In genomic region chr9:32508648-32509047, GRCm38 (mm10) we compare ENCODE assay signal across 8 mouse cellular contexts. TPM values are rescaled to one million over a fixed set of nuclear protein-coding genes. Genes with fewer than 3 reads are reported as not detected.
DNase-seq lines count a peak whose midpoint lies in the region; ATAC-seq and TF ChIP-seq lines count a peak whose summit lies in the region.
"Had no signal": no experiment of that assay in that cellular context is flagged by ENCODE, and none has a peak within 500 bp of the region (broad histone marks: within the 10 kb centered on the region; RNA-seq: fewer than 3 reads in every experiment).

No protein-coding gene starts in this region.

- H3K9me3 ChIP-seq in forebrain, embryonic 12.5 days: no peaks in the 10 kb centered on the region
- H3K9me3 ChIP-seq: midbrain, embryonic 10.5 days had no signal

- H3K4me2 ChIP-seq in forebrain, embryonic 12.5 days: no peak overlapping the region

- peak; percentile 64 to 73 for DNase-seq in lung, adult 18-20 months
- DNase-seq in lung, adult 2 months: no peak
- peak; percentile 43 for DNase-seq in heart, postnatal 25 days (ENCODE audit: low spot score)
- DNase-seq in lung, postnatal 10 days: peak; percentile 49
- peak; percentile 55 to 59 for DNase-seq in thymus, postnatal 10 days (ENCODE audit: low spot score in 2 of 2)
- no peak for DNase-seq in frontal cortex, postnatal 36 days (ENCODE audit: low spot score in 2 of 2)

- no peaks in the 10 kb centered on the region for H3K27me3 ChIP-seq in forebrain, embryonic 12.5 days

- H3K36me3 ChIP-seq in forebrain, embryonic 12.5 days (replicated peaks): no peaks in the 10 kb centered on the region
- H3K36me3 ChIP-seq: midbrain, embryonic 10.5 days had no signal

- TF ChIP-seq POLR2A in lung, adult 2 months (IDR thresholded peaks at IDR 0.05; ENCODE audit: borderline replicate concordance, extremely low read depth, low read depth, low read length): no peak

- intact Hi-C loops in heart, postnatal 25 days (cut with DNase I): no loop called here

- no peak for ATAC-seq in forebrain, embryonic 12.5 days (ENCODE audit: low FRiP score)

- H3K4me1 ChIP-seq in lung, adult 2 months (ENCODE audit: control insufficient read depth, insufficient read depth, low read length): peaks cover 30% of the 10 kb centered on the region
- H3K4me1 ChIP-seq in forebrain, embryonic 12.5 days: no peaks in the 10 kb centered on the region

- 42% methylated on average over 2 of the region's 2 CpGs for WGBS in lung, adult 2 months
- 81% methylated on average over 2 of the region's 2 CpGs for WGBS in forebrain, embryonic 12.5 days

- TF ChIP-seq CTCF in lung, adult 2 months (IDR thresholded peaks at IDR 0.05; ENCODE audit: insufficient read depth, low read length): no peak

- H3K9ac ChIP-seq in forebrain, embryonic 12.5 days: no peak overlapping the region

- H3K27ac ChIP-seq in forebrain, embryonic 12.5 days: no peak overlapping the region
- H3K27ac ChIP-seq: midbrain, embryonic 10.5 days had no signal

- no peak overlapping the region for H3K4me3 ChIP-seq in lung, adult 2 months (replicated peaks; ENCODE audit: extremely low read depth, low read depth, low read length)
- no peak overlapping the region for H3K4me3 ChIP-seq in forebrain, embryonic 12.5 days (replicated peaks)
- H3K4me3 ChIP-seq: midbrain, embryonic 10.5 days had no signal

RNA-seq across cellular contexts. Expression of gene Fli1, which starts 34.0 kb away (rescaled TPM):
- polyA plus RNA-seq in lung, adult 2 months (2012; rRNA removed): 12.9 and 14.1 TPM in 2 replicates
- 10 to 100 TPM; 26.4 to 28.2 TPM for total RNA-seq in heart, postnatal 25 days (2021)
- 9.4 and 9.8 TPM in 2 replicates for polyA plus RNA-seq in forebrain, embryonic 12.5 days (2016; fragmentation: Nextera tagmentation; extraction: Ambion mirVana)

Comparison
In these comparisons a context has a peak if more than half of its experiments do, and no peak if none do; other contexts are left out.
1. DNase-seq: peak in lung, adult 18-20 months (2 of 2), heart, postnatal 25 days (single experiment), lung, postnatal 10 days (single experiment) and thymus, postnatal 10 days (2 of 2); none in lung, adult 2 months (single experiment) and frontal cortex, postnatal 36 days (0 of 2).